Mouse (Mus musculus) heart, embryonic 14.5 days (tissue): ENCODE measurements around the gene Kbtbd7. TPM values are rescaled to one million over a fixed set of nuclear protein-coding genes. Genes with fewer than 3 reads are reported as not detected.
A peak's percentile ranks its signal among the peaks of the same experiment; 100 is the strongest.

Source experiments
- ATAC-seq: fragments of 200-750 bp; cut with Nextera tagmentation; 2 replicates; pipeline ENCODE4 v1.8.0; 2017; ENCODE audit warnings: low read depth, moderate TSS enrichment; ENCODE audit not compliant: insufficient number of reproducible peaks, insufficient read depth, low FRiP score
- H3K27ac ChIP-seq, 2 experiments: fragments of 200-500 bp in 1 of 2; fragments of 300-500 bp in 1 of 2; sonication (generic) in 1 of 2; replicated peaks in 1 of 2; 2 replicates each; pipeline ENCODE4 v1.5.1; 2012 to 2014; ENCODE audit warnings: low read depth in 2 of 2, low read length in 2 of 2, control low read depth in 1 of 2, mild to moderate bottlenecking in 1 of 2, mixed read lengths in 1 of 2; ENCODE audit not compliant: control insufficient read depth in 1 of 2, insufficient read depth in 1 of 2
- H3K27me3 ChIP-seq: fragments of 300-500 bp; sonication (generic); 2 replicates; pipeline ENCODE4 v1.6.1; 2014; ENCODE audit warnings: mild to moderate bottlenecking, low read length, control low read depth; ENCODE audit not compliant: control insufficient read depth, insufficient read depth
- H3K36me3 ChIP-seq: fragments of 300-500 bp; sonication (generic); 2 replicates; pipeline ENCODE4 v1.6.1; 2014; ENCODE audit warnings: mild to moderate bottlenecking, control low read depth, low read length, mixed read lengths; ENCODE audit not compliant: control insufficient read depth, insufficient read depth
- H3K4me1 ChIP-seq, 2 experiments: fragments of 200-500 bp in 1 of 2; fragments of 300-500 bp in 1 of 2; sonication (generic) in 1 of 2; 2 replicates each; pipeline ENCODE4 v1.6.1; 2012 to 2014; ENCODE audit warnings: low read length in 2 of 2, control low read depth in 1 of 2, mixed read lengths in 1 of 2; ENCODE audit not compliant: control insufficient read depth in 2 of 2, insufficient read depth in 2 of 2
- H3K4me2 ChIP-seq: fragments of 300-500 bp; sonication (generic); 2 replicates; pipeline ENCODE4 v1.6.1; 2014; ENCODE audit warnings: mild to moderate bottlenecking, low read length
- H3K4me3 ChIP-seq, 2 experiments: fragments of 200-500 bp in 1 of 2; fragments of 300-500 bp in 1 of 2; sonication (generic) in 1 of 2; 2 replicates each; pipeline ENCODE4 v1.5.1; 2012 to 2014; ENCODE audit warnings: low read length in 2 of 2, mild to moderate bottlenecking in 2 of 2, control low read depth in 1 of 2, low read depth in 1 of 2, moderate library complexity in 1 of 2; ENCODE audit not compliant: control insufficient read depth in 1 of 2, insufficient read depth in 1 of 2
- H3K9ac ChIP-seq: fragments of 300-500 bp; sonication (generic); 2 replicates; pipeline ENCODE4 v1.6.1; 2014; ENCODE audit warnings: mild to moderate bottlenecking, low read length
- H3K9me3 ChIP-seq: fragments of 300-500 bp; sonication (generic); 2 replicates; pipeline ENCODE4 v1.6.1; 2016; ENCODE audit warnings: low read length, control low read depth; ENCODE audit not compliant: control insufficient read depth
- WGBS: fragments of 180-500 bp; shearing (Covaris S2); extraction: QIAGEN DNeasy Blood & Tissue Kit; methylation state at CpG from one replicate; pipeline ENCODE4 v1.1.7; 2014; 5-methylcytosine and 5-hydroxymethylcytosine counted together
- polyA plus RNA-seq: library from polyadenylated mRNA; unstranded; fragments of >200 nt; fragmentation: Nextera tagmentation; extraction: Ambion mirVana; gene quantifications from 2 replicates; pipeline ENCODE4 v1.2.1, GENCODE M21; 2014

The Kbtbd7 gene
- 9.4 and 10.8 TPM in 2 replicates for polyA plus RNA-seq

DNA sequence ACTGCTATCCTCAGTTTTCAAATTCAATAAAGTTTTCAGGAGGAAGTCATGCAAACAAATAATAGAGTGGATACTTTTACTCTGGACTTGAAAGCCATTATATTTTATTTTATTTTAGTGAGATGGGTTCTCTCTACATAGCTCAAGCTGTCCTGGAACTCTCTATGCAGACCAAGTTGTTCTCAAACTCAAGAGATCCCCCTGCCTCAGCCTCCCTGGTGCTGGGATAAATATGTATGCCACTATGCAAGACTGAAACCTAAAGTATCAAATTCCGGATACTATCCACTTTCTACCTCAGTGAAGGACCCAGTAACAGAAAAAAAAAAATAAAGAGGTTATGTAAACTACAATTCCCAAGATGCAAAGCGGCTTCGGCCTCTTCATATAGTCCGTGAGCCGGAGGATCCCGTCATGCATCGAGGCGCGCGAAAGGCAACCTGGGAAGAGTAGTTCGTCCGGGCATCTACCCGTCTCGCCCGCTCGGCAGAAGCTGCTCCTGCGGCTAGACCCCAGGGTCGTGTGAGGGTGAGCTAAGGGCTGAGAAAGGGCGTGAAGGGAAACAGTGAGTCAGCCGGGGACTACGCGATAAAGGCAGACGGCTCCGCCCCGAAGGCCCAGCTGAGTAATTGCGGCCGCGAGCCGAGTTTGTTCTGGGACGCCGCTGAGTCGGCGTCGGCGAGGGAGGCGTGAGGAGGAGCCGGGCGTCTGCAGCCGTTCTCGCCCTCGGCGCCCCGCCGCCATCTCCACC is at the start of gene Kbtbd7:
TSS of gene Kbtbd7 (plus strand) at position 533 of the 751 bp plus-strand sequence.
- peak; percentile 99 for ATAC-seq
- H3K9me3 ChIP-seq = peaks cover 12% of the 10 kb centered on the region

DNA sequence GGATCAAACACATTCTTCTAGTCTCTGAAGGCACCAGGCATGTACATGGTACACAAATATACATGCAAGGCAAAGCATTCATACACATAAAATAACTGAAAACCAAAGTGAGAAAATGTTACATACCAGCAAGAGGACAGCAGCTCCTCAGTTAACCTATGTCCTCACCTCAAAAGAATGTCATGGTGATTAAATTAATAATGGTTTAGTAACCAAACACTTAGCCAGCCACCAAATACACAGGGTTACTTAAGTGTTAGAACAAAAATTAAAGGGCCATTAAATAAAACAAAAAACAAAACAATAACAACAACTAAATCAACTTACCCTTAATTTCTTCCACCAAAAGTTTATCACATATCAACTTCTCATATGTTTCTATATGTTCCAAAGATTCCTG is 49.3 kb upstream of the Kbtbd7 start:
- Histone ChIP-seq H3K27me3 (no peaks in the 10 kb centered on the region), H3K27ac (no peak overlapping the region), H3K4me1 (no peaks in the 10 kb centered on the region), H3K9ac (no peak overlapping the region), H3K4me2 (no peak overlapping the region), H3K36me3 (peaks cover 38% of the 10 kb centered on the region), H3K4me3 (no peak overlapping the region), H3K9me3 (no peaks in the 10 kb centered on the region)
- no peak for ATAC-seq

More for the DNA sequence above, at the start of gene Kbtbd7:
- peak within 1 kb of the TSS; percentile 83 to 95 for H3K27ac ChIP-seq
- peak within 1 kb of the TSS; percentile 72 for H3K9ac ChIP-seq
- peak within 1 kb of the TSS; percentile 39 to 70 for H3K4me3 ChIP-seq
- peaks cover 0 to 3% of the 10 kb centered on the region in 2 experiments; a peak in 1 of 4 replicates for H3K4me1 ChIP-seq
- H3K4me2 ChIP-seq = peak within 1 kb of the TSS; percentile 62
- H3K36me3 ChIP-seq = peaks cover 15% of the 10 kb centered on the region
- WGBS = under 1% methylated on average over 37 of the region's 44 CpGs
- H3K27me3 ChIP-seq = no peaks in the 10 kb centered on the region

DNA sequence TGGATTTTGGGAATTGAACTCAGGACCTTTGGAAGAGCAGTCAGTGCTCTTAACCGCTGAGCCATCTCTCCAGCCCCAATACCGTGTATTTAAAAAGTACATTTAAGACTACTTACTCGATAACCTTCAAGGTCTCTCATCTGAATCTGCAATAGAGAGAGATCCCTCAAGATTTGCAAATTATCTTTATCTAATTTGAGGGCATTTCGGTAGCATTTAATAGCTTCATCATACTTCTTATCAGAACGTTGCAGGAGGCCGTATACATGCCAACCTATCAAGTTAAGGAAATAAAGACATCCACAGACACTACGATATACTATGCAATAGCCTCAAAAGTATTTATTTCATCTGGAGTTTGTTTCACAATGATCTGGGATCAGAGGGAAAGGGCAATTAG is 43.2 kb upstream of the Kbtbd7 start:
- Histone ChIP-seq H3K4me2 (no peak overlapping the region), H3K27me3 (no peaks in the 10 kb centered on the region), H3K4me1 (no peaks in the 10 kb centered on the region), H3K27ac (no peak overlapping the region), H3K9me3 (no peaks in the 10 kb centered on the region), H3K9ac (no peak overlapping the region), H3K36me3 (peaks cover 47% of the 10 kb centered on the region), H3K4me3 (no peak overlapping the region)
- no peak for ATAC-seq
- WGBS = 95% methylated on average over 7 of the region's 7 CpGs

DNA sequence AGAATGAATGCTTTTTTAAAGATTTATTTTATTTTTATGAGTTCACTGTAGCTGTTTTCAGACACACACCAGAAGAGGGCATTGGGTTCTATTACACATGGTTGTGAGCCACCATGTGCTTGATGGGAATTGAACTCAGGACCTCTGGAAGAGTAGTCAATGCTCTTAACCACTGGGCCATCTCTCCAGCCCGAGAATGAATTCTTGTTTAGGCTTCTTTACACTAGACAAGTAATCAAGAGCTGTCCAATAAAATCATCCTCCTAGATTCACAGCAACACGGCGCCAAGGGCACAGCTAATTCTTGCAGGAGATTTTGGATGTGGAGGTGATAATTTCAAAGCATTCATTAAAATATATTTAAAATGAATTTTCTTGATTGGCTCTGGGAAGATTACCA is 38.0 kb upstream of the Kbtbd7 start:
- H3K9ac ChIP-seq = no peak overlapping the region
- H3K27me3 ChIP-seq = no peaks in the 10 kb centered on the region
- WGBS = 94% methylated on average over 3 of the region's 3 CpGs
- no peak overlapping the region for H3K4me2 ChIP-seq
- no peak overlapping the region for H3K27ac ChIP-seq
- H3K36me3 ChIP-seq = peaks cover 21% of the 10 kb centered on the region
- no peak overlapping the region for H3K4me3 ChIP-seq
- no peaks in the 10 kb centered on the region for H3K9me3 ChIP-seq
- ATAC-seq = no peak
- H3K4me1 ChIP-seq = peaks cover 0 to 7% of the 10 kb centered on the region in 2 experiments; a peak in 2 of 4 replicates

DNA sequence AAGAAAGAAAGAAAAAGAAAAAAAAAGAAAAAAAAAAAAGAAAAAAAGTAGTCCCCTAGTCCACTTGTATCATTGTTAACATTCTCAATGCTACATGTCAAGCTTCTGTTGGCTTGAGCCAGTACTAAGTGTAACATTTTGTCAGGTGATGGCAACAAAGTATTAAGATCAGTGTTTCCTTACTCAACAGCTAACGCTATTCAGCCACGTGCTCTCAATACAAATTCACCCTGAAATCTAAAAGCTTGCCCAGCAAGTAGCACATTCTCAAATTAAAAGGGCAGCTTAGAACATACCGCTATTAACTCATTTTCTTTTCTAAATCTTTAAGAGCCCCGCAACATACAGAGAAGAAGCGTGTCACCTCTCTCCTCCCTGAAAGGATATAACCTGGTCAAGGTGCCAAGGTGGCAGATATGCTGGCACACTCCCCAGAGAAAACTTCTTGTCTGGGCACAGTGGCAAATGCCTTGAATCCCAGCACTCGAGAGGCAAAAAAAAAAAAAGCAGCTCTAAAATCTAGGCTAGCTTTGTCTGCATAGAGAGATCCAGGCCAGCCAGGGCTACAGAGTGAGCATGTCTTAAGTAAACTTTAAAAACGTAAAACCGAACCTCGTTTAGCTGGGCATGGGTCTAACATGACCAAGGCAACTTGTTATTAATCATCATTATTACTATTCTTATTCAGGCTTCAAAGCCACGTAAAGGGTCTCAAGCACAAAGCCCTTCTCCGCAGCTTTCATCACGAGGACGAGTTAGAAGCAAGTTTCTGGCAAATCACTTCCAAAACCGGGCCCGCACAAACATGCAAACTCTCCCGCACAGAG is 36.7 kb upstream of the Kbtbd7 start:
- Histone ChIP-seq H3K9ac (peak overlapping the region; percentile 96), H3K36me3 (peaks cover 17% of the 10 kb centered on the region), H3K4me3 (peak overlapping the region; percentile 86 to 88), H3K9me3 (no peaks in the 10 kb centered on the region), H3K27ac (peak overlapping the region; percentile 97 to 99), H3K4me2 (peak overlapping the region; percentile 92), H3K27me3 (no peaks in the 10 kb centered on the region), H3K4me1 (peaks cover 0 to 7% of the 10 kb centered on the region in 2 experiments; a peak in 2 of 4 replicates)
- 0 out of 2 replicates have a peak, but pooled peaks have one; percentile 5 for ATAC-seq
- 2% methylated on average over 16 of the region's 16 CpGs for WGBS

DNA sequence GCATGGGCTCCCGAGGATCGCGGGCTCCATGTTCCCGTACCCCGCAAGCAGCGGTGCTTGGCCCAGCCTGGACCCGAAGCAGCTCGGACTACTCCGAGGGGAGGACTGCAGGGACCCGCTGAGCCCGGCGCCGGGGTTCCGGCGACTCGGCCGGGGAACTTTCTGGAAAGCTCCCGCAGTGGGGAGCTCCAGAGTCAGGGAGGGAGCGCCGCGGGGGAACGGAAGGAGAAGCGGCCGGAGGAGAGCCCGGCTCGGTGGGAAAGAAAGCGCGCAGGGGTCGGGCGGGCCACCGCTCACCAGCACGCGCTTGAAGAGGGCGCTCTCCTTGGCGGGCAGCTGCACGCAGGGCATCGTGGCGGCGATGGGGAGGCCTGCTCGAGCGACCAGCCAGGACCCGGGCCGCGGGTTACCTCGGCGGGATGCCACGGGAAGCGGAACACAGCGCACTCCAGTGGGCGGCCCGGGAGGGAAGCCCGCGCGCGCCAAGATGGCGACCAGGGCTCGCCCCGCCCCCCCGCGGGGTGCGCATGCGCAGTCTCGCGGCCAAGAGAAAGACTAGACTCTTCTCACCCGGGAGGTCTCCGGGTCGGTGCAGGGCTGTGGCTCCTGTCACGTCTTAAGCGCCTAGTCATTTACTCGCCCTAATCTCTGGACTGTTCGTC is 35.9 kb upstream of the Kbtbd7 start, which contains the start of gene Naa16:
TSS of gene Naa16 (minus strand) at position 514 of the 662 bp plus-strand sequence.
- H3K27me3 ChIP-seq = no peaks in the 10 kb centered on the region
- peak within 1 kb of the TSS; percentile 86 to 88 for H3K4me3 ChIP-seq
- no peaks in the 10 kb centered on the region for H3K9me3 ChIP-seq
- peak within 1 kb of the TSS; percentile 97 to 99 for H3K27ac ChIP-seq
- H3K9ac ChIP-seq = peak within 1 kb of the TSS; percentile 96
- H3K36me3 ChIP-seq = peaks cover 12% of the 10 kb centered on the region
- peaks cover 0 to 7% of the 10 kb centered on the region in 2 experiments; a peak in 2 of 4 replicates for H3K4me1 ChIP-seq
- peak within 1 kb of the TSS; percentile 92 for H3K4me2 ChIP-seq
- peak; percentile 94 for ATAC-seq
- WGBS = under 1% methylated on average over 68 of the region's 71 CpGs

DNA sequence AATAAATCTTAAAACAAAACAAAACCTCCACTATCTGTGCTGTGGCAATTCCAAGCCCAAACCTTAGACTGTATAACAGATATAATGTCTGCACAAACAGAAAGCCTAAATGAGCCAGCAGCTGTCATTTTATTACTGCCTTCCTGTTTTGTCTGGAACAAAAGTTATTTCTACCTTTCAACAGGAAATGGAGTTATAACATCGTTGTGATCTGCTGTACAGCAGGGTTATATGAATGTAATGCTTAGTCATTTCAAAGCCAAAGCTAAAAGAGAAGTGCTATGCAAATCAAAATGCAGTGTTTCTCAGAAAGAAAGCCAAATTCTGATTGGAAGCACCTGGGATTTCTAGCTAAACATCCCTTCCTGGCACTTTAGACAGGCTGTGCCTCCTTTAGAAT is 33.0 kb upstream of the Kbtbd7 start:
- ATAC-seq = no peak
- no peak overlapping the region for H3K4me3 ChIP-seq
- no peak overlapping the region for H3K4me2 ChIP-seq
- no peaks in the 10 kb centered on the region for H3K36me3 ChIP-seq
- 64% methylated on average over 1 of the region's 1 CpGs for WGBS
- no peaks in the 10 kb centered on the region for H3K27me3 ChIP-seq
- no peak overlapping the region for H3K9ac ChIP-seq
- H3K9me3 ChIP-seq = no peaks in the 10 kb centered on the region
- H3K27ac ChIP-seq = no peak overlapping the region
- H3K4me1 ChIP-seq = peaks cover 0 to 10% of the 10 kb centered on the region in 2 experiments; a peak in 2 of 4 replicates
